Mouse (Mus musculus) embryonic facial prominence, embryonic 12.5 days (tissue): ENCODE results near the gene Fbxo42. TPM values are rescaled to one million over a fixed set of nuclear protein-coding genes. Genes with fewer than 3 reads are reported as not detected.

ENCODE experiments used
- ATAC-seq: fragments of 200-750 bp; cut with Nextera tagmentation; 2 replicates; pipeline ENCODE4 v1.8.0; 2017; ENCODE audit not compliant: insufficient number of reproducible peaks, insufficient read depth, low FRiP score, low TSS enrichment
- H3K27ac ChIP-seq: fragments of 300-500 bp; sonication (generic); 2 replicates; pipeline ENCODE4 v1.5.1; 2016; ENCODE audit warnings: mild to moderate bottlenecking
- H3K27me3 ChIP-seq: fragments of 300-500 bp; sonication (generic); 2 replicates; pipeline ENCODE4 v1.6.1; 2016; ENCODE audit warnings: mild to moderate bottlenecking, moderate library complexity
- H3K36me3 ChIP-seq: fragments of 300-500 bp; sonication (generic); 2 replicates; pipeline ENCODE4 v1.6.1; 2016; ENCODE audit warnings: mild to moderate bottlenecking
- H3K4me1 ChIP-seq: fragments of 300-500 bp; sonication (generic); 2 replicates; pipeline ENCODE4 v1.6.1; 2016
- H3K4me2 ChIP-seq: fragments of 300-500 bp; sonication (generic); replicated peaks from 2 replicates; pipeline ENCODE4 v1.6.1; 2016; ENCODE audit warnings: mild to moderate bottlenecking, moderate library complexity
- H3K4me3 ChIP-seq: fragments of 300-500 bp; sonication (generic); 2 replicates; pipeline ENCODE4 v1.5.1; 2016; ENCODE audit warnings: mild to moderate bottlenecking
- H3K9ac ChIP-seq: fragments of 300-500 bp; sonication (generic); 2 replicates; pipeline ENCODE4 v1.6.1; 2016; ENCODE audit warnings: mild to moderate bottlenecking, moderate library complexity
- H3K9me3 ChIP-seq: fragments of 300-500 bp; sonication (generic); 2 replicates; pipeline ENCODE4 v1.6.1; 2016; ENCODE audit warnings: mild to moderate bottlenecking, moderate library complexity
- WGBS: fragments of 180-500 bp; shearing (Covaris S2); methylation state at CpG from one replicate; pipeline ENCODE4 v1.1.7; 2016; 5-methylcytosine and 5-hydroxymethylcytosine counted together
- polyA plus RNA-seq: library from polyadenylated mRNA; unstranded; fragments of >200 nt; fragmentation: Nextera tagmentation; extraction: Ambion mirVana; gene quantifications from 2 replicates; pipeline ENCODE4 v1.2.1, GENCODE M21; 2016

The Fbxo42 gene
- polyA plus RNA-seq: 31.6 and 32.1 TPM in 2 replicates

DNA sequence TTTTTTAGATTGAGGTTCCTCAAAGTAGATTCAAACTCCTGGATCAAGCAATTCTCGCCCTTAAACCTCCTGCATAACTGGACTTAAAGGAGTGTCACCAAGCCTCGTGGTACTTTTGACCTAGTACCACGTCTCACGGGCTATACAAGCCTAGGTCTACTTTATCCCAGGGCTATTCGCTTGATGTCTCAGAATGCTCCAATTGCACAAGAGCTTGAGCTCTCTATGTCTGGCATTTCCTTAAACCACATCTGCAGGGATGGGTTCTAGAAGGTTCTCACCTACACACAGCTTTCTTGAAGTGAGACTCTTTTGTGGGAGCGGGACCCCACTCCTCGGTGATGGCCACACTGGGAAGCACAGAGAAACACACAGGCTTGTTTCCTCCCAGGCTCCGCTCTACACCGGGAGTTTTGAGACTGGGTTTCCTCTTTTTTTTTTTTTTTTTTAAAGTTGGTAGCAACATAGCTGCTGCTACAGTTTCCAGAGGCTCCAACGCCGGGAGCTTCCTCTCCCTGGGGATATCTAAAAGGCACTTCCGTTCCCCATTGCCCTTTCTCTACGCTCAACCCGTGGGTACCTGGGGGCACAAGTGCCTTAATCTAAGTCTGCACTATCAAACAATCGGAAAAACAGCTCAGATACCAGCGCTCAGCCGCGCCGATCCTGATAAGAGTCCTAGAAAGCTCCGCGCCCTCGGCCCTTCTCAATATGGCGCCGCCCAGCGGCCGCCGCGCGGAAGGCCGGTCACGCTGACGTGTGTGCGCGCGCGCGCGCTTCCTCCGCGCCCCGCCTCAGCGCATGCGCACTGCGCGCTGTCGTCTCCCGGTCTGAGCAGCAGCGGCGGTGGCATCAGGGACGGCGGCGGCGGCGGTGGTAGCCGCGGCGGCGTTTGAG lies at the start of gene Fbxo42:
TSS of gene Fbxo42 (plus strand) at position 802 of the 897 bp plus-strand sequence.
- Histone ChIP-seq H3K4me2 (peak within 1 kb of the TSS; percentile 78), H3K4me3 (peak within 1 kb of the TSS; percentile 92), H3K36me3 (0 out of 2 replicates have a peak, but pooled peaks cover under 1% of the 10 kb centered on the region), H3K27me3 (no peaks in the 10 kb centered on the region), H3K27ac (peak within 1 kb of the TSS; percentile 92), H3K4me1 (peaks cover 11% of the 10 kb centered on the region), H3K9ac (peak within 1 kb of the TSS; percentile 83), H3K9me3 (no peaks in the 10 kb centered on the region)
- peak; percentile 73 for ATAC-seq
- 8% methylated on average over 58 of the region's 58 CpGs for WGBS

- no peak overlapping the region for H3K4me3 ChIP-seq
- no peaks in the 10 kb centered on the region for H3K4me1 ChIP-seq
- no peaks in the 10 kb centered on the region for H3K9me3 ChIP-seq
- H3K9ac ChIP-seq: no peak overlapping the region
- no peak overlapping the region for H3K27ac ChIP-seq
- ATAC-seq: no peak
- no peaks in the 10 kb centered on the region for H3K36me3 ChIP-seq
- WGBS: 82% methylated on average over 4 of the region's 4 CpGs
- no peaks in the 10 kb centered on the region for H3K27me3 ChIP-seq
- H3K4me2 ChIP-seq: no peak overlapping the region
Measured at GRCm38 (mm10) chr4:141098935-141099334, 48.8 kb upstream of the Fbxo42 start.

- WGBS: 80% methylated on average over 5 of the region's 5 CpGs
- no peak overlapping the region for H3K4me3 ChIP-seq
- no peaks in the 10 kb centered on the region for H3K4me1 ChIP-seq
- H3K9ac ChIP-seq: no peak overlapping the region
- H3K9me3 ChIP-seq: no peaks in the 10 kb centered on the region
- H3K27ac ChIP-seq: no peak overlapping the region
- H3K4me2 ChIP-seq: no peak overlapping the region
- H3K27me3 ChIP-seq: no peaks in the 10 kb centered on the region
- no peak for ATAC-seq
- H3K36me3 ChIP-seq: no peaks in the 10 kb centered on the region
Measured at GRCm38 (mm10) chr4:141099956-141100355, 47.8 kb upstream of the Fbxo42 start.

DNA sequence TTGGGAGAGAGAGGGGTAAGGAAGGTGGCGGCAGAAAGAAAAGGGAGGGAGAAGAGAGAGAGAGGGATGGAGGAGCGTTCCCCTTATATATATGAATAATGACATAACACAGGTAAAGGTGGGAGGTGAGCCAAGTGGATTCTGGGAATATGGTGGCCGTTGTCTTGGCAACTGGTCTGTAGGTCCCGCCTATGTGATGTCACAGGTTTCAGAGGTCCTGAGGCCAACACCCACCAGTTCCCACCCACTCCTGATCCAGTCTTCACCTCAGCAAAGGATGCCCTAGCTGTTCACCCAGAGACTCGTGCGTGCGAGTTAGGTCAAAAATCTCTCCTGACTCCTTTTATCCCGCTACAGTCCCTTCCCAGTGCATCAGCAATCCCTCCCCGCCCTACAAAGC lies 46.4 kb upstream of the Fbxo42 start:
- WGBS: 88% methylated on average over 9 of the region's 9 CpGs
- H3K27me3 ChIP-seq: no peaks in the 10 kb centered on the region
- H3K4me3 ChIP-seq: no peak overlapping the region
- H3K27ac ChIP-seq: no peak overlapping the region
- no peak for ATAC-seq
- H3K9ac ChIP-seq: no peak overlapping the region
- H3K36me3 ChIP-seq: no peaks in the 10 kb centered on the region
- no peak overlapping the region for H3K4me2 ChIP-seq
- no peaks in the 10 kb centered on the region for H3K9me3 ChIP-seq
- H3K4me1 ChIP-seq: no peaks in the 10 kb centered on the region

DNA sequence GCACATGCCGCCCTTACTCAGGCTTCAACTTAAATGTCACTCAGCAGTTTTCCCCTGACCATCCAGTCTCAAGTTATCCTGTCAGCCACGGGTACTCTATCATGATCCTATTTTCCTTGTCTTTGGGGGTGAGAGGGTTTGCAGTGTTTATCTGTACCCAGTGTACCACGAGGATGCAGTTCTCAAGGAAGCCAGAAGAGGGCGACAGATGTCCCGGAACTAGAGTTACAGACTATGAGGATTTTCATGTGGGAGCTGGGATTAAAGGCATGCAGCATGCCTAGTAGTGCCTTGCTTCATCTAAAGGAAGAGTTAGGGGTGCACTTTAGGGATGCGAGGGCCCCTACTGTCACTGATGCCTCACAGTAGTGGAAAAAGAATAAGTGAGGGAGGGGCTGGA lies 45.9 kb upstream of the Fbxo42 start:
- no peak for ATAC-seq
- H3K27ac ChIP-seq: no peak overlapping the region
- no peak overlapping the region for H3K4me2 ChIP-seq
- WGBS: 66% methylated on average over 6 of the region's 6 CpGs
- no peaks in the 10 kb centered on the region for H3K4me1 ChIP-seq
- no peak overlapping the region for H3K9ac ChIP-seq
- H3K36me3 ChIP-seq: no peaks in the 10 kb centered on the region
- no peak overlapping the region for H3K4me3 ChIP-seq
- H3K9me3 ChIP-seq: no peaks in the 10 kb centered on the region
- H3K27me3 ChIP-seq: no peaks in the 10 kb centered on the region

DNA sequence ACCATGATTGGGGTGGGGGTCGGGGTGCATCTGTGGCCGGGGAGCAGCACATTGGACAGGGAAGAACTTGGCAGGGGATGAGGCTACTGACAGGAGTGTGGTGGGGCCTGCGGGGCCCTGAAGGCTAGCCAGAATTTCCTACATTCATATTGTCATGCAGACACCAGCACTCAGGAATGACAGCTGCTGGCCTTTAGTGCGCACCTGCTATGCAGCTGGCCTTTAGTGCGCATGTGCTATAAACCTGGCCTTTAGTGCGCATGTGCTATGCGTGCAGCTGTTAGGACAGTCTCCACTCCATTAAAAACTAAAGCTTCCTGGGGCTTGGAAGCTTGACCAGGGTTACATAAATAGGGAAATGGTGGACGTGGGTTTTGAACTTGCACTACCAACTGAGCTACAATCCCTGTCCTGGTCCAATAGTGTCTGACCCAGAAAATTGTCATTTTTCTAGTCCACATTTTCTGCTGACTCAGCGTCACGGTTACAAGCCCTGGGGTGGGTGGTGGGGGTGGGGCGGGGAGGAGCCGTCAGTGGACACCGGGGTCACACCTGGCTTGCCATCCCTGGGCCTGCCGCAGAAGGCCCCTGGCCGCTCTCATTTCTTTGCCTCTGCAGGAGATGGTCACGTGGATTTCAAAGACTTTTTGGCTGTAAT lies 41.1 kb upstream of the Fbxo42 start:
- ATAC-seq: no peak
- Histone ChIP-seq H3K4me1 (no peaks in the 10 kb centered on the region), H3K9me3 (no peaks in the 10 kb centered on the region), H3K27me3 (no peaks in the 10 kb centered on the region), H3K4me3 (no peak overlapping the region), H3K9ac (no peak overlapping the region), H3K4me2 (no peak overlapping the region), H3K27ac (no peak overlapping the region), H3K36me3 (peaks cover 17% of the 10 kb centered on the region)
- 82% methylated on average over 16 of the region's 16 CpGs for WGBS

GRCm38 (mm10) chr4:141108196-141108732 lies 39.4 kb upstream of the Fbxo42 start:
- no peak overlapping the region for H3K27ac ChIP-seq
- H3K4me2 ChIP-seq: no peak overlapping the region
- WGBS: 22% methylated on average over 10 of the region's 10 CpGs
- H3K9ac ChIP-seq: no peak overlapping the region
- peaks cover 34% of the 10 kb centered on the region for H3K36me3 ChIP-seq
- ATAC-seq: no peak
- H3K9me3 ChIP-seq: no peaks in the 10 kb centered on the region
- H3K4me1 ChIP-seq: no peaks in the 10 kb centered on the region
- no peak overlapping the region for H3K4me3 ChIP-seq
- H3K27me3 ChIP-seq: no peaks in the 10 kb centered on the region

DNA sequence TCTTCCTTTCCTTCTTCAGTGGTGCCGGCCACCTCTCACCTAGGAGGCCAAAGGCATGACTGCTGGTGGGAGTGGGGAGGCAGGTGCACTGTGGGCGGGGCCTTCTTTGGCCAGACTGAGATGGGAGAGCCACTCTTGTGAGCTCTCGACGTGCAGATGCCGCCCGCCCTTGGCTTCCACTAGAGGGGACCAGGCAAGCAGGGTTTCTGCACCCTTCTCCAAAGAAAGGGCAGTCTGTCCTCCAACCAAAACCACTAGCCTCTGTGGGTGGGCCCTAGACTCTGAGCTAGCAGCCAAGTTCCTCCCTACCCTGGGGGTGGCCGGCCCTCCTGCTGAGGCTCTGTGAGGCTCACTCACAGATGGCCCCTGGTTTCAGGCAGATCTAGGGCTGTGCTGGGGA lies 33.9 kb upstream of the Fbxo42 start:
- ATAC-seq: no peak
- peaks cover 83% of the 10 kb centered on the region for H3K36me3 ChIP-seq
- H3K4me1 ChIP-seq: no peaks in the 10 kb centered on the region
- no peak overlapping the region for H3K4me3 ChIP-seq
- H3K27ac ChIP-seq: no peak overlapping the region
- H3K27me3 ChIP-seq: no peaks in the 10 kb centered on the region
- no peak overlapping the region for H3K4me2 ChIP-seq
- 81% methylated on average over 7 of the region's 7 CpGs for WGBS
- no peaks in the 10 kb centered on the region for H3K9me3 ChIP-seq
- H3K9ac ChIP-seq: no peak overlapping the region

- no peaks in the 10 kb centered on the region for H3K4me1 ChIP-seq
- 87% methylated on average over 6 of the region's 6 CpGs for WGBS
- peaks cover 83% of the 10 kb centered on the region for H3K36me3 ChIP-seq
- H3K27ac ChIP-seq: no peak overlapping the region
- H3K9me3 ChIP-seq: no peaks in the 10 kb centered on the region
- H3K4me2 ChIP-seq: no peak overlapping the region
- no peak overlapping the region for H3K9ac ChIP-seq
- no peak overlapping the region for H3K4me3 ChIP-seq
- H3K27me3 ChIP-seq: no peaks in the 10 kb centered on the region
- no peak for ATAC-seq
Measured at GRCm38 (mm10) chr4:141114521-141114981, 33.2 kb upstream of the Fbxo42 start.

DNA sequence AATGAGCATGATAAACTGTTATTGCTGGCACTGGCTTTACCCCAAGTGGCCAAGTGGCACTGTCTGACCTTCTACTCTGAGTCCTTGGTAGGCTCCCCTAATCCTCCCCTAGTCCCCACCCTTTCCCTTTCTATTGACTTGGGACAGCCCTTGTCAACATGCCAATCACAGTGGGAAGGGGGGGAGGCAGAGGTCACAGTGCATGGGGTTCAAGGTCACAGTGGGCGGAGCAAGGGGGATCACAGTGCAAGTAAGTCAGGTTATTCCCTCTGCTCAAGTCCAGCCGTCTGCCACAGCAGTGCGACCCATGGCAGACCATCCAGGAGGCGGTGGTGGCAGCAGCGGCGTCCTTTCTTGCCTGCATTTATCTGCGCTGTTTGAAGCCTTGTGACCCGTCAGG lies 32.3 kb upstream of the Fbxo42 start:
- H3K36me3 ChIP-seq: peaks cover 77% of the 10 kb centered on the region
- H3K4me3 ChIP-seq: no peak overlapping the region
- 78% methylated on average over 8 of the region's 8 CpGs for WGBS
- no peak overlapping the region for H3K4me2 ChIP-seq
- no peaks in the 10 kb centered on the region for H3K4me1 ChIP-seq
- ATAC-seq: no peak
- H3K27ac ChIP-seq: no peak overlapping the region
- H3K9me3 ChIP-seq: no peaks in the 10 kb centered on the region
- no peaks in the 10 kb centered on the region for H3K27me3 ChIP-seq
- no peak overlapping the region for H3K9ac ChIP-seq

DNA sequence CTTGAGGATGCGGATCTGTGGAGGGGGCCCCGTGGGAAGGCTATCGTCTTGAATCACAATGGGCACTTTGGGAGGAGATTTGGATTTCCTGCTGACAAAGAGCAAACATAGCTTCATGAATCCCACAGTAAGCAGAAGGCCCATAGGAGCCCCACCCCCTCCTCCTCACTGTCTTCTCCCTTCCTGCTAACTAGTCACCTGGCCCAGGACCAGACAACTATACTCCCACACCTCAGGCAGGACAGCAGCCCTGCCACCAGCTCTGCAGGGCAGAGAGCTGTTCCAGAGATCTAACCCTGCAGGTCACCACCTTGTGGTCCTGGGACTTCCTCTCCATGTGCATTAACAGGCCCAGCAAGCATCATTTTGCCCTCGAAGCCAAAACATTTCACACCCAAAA lies 29.0 kb upstream of the Fbxo42 start:
- ATAC-seq: no peak
- H3K4me2 ChIP-seq: no peak overlapping the region
- H3K4me3 ChIP-seq: no peak overlapping the region
- H3K27me3 ChIP-seq: no peaks in the 10 kb centered on the region
- no peaks in the 10 kb centered on the region for H3K9me3 ChIP-seq
- 0 out of 2 replicates have a peak, but pooled peaks cover under 1% of the 10 kb centered on the region for H3K4me1 ChIP-seq
- H3K27ac ChIP-seq: no peak overlapping the region
- 80% methylated on average over 4 of the region's 4 CpGs for WGBS
- no peak overlapping the region for H3K9ac ChIP-seq
- H3K36me3 ChIP-seq: peaks cover 51% of the 10 kb centered on the region
